Mouse (Mus musculus) embryonic fibroblast, embryonic 13.5 days (primary cell): ENCODE data around the gene Serpina10. TPM values are rescaled to one million over a fixed set of nuclear protein-coding genes. Genes with fewer than 3 reads are reported as not detected.
A peak's percentile ranks its signal among the peaks of the same experiment; 100 is the strongest.
"Not testable (repeated sequence)": the region's sequence is repeated elsewhere in the genome, so short reads cannot be mapped to it uniquely, and the experiment has no call there.

Experiments used
- H3K27ac ChIP-seq: 2 replicates; pipeline ENCODE4 v1.5.1; 2012; ENCODE audit warnings: low read length, control low read depth, inconsistent platforms; ENCODE audit not compliant: insufficient read depth
- H3K4me1 ChIP-seq: 2 replicates; pipeline ENCODE4 v1.6.1; 2011; ENCODE audit warnings: low read length; ENCODE audit not compliant: control insufficient read depth, insufficient read depth
- H3K4me3 ChIP-seq: 2 replicates; pipeline ENCODE4 v1.5.1; 2011; ENCODE audit warnings: mild to moderate bottlenecking, control low read depth, low read length; ENCODE audit not compliant: insufficient read depth
- CTCF ChIP-seq: IDR thresholded peaks from 2 replicates; pipeline ENCODE4 v1.5.1; 2011; ENCODE audit warnings: mild to moderate bottlenecking, control low read depth, low read length, moderate library complexity, borderline replicate concordance; ENCODE audit not compliant: insufficient read depth
- POLR2A ChIP-seq: IDR thresholded peaks from 2 replicates; pipeline ENCODE4 v1.6.1; 2011; ENCODE audit warnings: low read depth, mild to moderate bottlenecking, control low read depth, low read length, moderate library complexity
- polyA plus RNA-seq: library from polyadenylated mRNA; stranded (reverse); fragments of >200 nt; gene quantifications from 2 replicates; pipeline ENCODE4 v1.2.4, GENCODE M21; 2011; ENCODE audit warnings: low read depth; ENCODE audit not compliant: missing spikeins, insufficient read length

The Serpina10 gene
- not detected in 2 replicates for polyA plus RNA-seq

DNA sequence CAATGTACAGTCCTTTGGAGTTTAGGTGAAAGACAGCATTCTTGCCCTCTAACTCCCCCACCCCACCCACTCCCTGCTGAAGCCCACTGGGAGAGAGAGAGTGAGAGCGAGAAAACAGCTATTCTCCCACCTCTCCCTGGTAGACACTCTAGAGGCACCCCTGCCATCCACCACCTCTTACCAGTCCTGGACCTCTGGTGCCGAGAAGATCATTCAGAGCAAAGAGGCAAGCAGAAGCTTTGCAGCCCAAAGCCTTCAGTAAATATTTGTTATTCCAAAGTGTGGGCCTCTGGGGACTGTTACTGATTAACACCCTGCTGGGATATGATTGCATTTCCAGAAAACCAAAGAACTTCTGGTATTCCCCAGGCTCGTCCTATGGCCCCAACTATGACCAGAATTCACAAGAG is at the start of gene Serpina10:
Serpina10 (minus strand) TSS at position 242 of the 410 bp plus-strand sequence.
- Histone ChIP-seq H3K4me1 (no peaks in the 10 kb centered on the region), H3K4me3 (no peak within 1 kb of the TSS), H3K27ac (no peak within 1 kb of the TSS)
- TF ChIP-seq CTCF = no peak
- no peak for TF ChIP-seq POLR2A

DNA sequence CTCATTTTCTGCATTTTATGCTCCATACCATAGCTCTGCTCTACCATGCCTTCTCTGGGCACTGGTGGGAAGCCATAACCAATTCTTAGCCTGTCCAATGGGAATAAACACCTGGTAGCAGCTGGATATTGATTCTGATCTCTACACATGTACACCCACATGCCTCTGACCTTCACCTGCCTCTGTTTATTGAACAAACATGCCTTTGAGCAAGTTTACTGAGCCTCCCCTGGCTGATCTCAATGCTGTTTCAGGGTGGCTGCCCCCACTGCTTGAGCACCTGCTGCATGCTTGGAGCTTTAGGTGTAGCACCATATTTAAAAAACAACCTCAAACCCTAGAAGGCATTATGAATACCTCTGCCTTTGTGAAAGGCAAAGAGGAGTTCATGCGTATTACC is 48.6 kb upstream of the Serpina10 start:
- not testable (repeated sequence) for H3K27ac ChIP-seq, H3K4me3 ChIP-seq

DNA sequence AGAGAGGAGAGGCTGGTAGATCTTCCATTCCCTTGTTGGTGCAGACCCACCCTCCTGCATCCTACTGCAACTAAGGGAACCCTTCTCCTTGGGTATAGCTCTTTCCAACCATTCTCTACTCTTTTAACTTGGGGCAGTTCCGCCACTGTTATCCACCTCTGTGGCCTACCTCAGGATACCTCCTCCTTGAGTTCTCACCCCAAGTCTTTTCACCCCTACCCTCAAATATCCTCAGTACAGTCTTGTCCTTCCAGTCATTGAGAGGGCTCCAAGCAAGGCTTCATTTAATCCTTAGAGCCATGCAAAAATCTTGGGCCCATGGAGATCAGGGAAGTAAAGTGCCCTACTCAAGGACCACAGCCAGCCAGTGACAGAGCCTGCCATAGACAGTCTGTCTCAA is 44.8 kb upstream of the Serpina10 start, which contains the start of gene Serpina16:
Serpina16 (minus strand) TSS at position 101 of the 400 bp plus-strand sequence.
- H3K4me1 ChIP-seq = no peaks in the 10 kb centered on the region
- no peak within 1 kb of the TSS for H3K27ac ChIP-seq
- TF ChIP-seq CTCF (no peak), POLR2A (no peak)
- H3K4me3 ChIP-seq = no peak within 1 kb of the TSS

More for the DNA sequence above, 48.6 kb upstream of the Serpina10 start:
- H3K4me1 ChIP-seq = not testable (repeated sequence)

DNA sequence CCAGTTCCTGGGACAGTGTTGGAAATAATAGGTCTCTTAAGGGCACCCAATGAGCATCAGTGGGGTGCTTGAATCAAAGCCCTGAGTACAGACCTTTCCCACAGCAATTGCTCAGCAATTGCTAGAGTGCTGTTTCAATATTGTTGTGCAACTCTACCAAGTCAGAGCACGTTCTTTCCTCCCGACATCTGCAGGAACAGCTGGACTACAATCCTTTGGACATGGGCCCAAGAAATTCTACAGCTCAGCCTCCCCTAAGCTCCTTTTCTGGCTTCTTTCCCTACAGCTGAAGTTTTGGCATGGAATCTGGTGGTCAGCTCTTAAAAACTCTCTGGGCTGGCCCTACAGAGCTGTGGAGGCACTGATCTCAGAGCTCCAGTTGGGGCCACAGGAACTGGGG is 41.9 kb upstream of the Serpina10 start:
- H3K4me3 ChIP-seq = no peak overlapping the region
- H3K27ac ChIP-seq = peak overlapping the region; percentile 27; the same call in 1 of the 2 replicates
- TF ChIP-seq CTCF = no peak
- TF ChIP-seq POLR2A = no peak
- no peaks in the 10 kb centered on the region for H3K4me1 ChIP-seq

DNA sequence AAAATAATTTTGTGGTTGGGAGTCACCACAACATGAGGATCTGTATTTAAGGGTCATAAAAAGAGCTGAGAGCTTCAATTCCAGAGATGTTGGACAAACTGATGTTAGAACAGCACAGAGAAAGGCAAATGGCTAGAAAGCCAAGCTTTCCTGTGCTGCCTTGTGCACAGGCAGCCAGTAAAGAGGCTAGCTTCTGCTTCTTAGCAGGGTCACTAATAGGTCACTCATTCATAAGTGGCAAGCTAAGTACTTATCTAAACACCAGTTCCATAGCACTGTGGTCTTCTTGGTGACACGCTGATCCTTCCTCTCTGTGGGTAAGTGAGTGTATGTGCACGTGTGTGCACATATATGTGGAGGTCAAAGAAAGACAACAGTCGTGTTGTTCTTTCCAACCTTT is 40.2 kb upstream of the Serpina10 start:
- TF ChIP-seq CTCF (no peak), POLR2A (no peak)
- Histone ChIP-seq H3K27ac (no peak overlapping the region), H3K4me3 (no peak overlapping the region), H3K4me1 (no peaks in the 10 kb centered on the region)

DNA sequence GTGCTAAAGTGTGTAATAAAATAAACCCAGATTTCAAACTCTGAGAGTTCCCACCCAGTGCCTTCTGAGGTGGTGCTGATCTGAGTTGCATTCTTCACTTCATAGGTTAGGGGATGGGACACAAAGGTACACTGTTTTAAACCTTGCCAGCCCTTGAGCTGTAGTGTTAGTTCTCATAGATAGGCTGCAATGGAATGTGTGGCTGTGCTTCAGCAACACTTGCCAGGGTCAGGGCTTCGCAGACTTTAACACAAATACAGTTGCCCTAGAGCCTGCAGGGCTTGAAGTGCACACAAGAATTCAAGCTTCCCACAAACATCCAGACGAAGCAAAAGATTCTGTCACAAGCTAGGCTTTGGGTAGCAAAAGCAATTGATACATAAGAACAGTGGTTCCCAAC is 39.7 kb upstream of the Serpina10 start:
- no peak for TF ChIP-seq CTCF
- Histone ChIP-seq H3K27ac (no peak overlapping the region), H3K4me3 (no peak overlapping the region), H3K4me1 (no peaks in the 10 kb centered on the region)

DNA sequence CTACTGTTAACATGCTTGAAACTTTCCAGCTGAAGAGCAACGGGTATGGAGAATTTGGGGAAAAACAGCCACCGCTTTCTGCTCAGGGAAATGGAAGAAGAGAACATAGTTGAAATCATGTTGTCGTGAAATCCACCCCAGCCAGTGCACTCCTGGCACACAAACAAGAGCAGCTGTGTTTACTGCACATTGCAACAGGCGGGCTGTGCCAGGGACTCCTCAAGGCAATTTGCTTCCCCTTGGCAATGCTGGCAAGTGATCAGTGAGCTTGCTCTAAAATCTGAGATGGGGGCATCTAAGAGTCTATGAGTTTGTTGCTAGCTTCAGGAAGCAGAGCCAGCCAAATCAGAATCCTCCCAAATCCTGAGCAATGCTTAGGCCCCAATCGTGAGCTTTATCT is 39.1 kb upstream of the Serpina10 start:
- no peak overlapping the region for H3K27ac ChIP-seq

DNA sequence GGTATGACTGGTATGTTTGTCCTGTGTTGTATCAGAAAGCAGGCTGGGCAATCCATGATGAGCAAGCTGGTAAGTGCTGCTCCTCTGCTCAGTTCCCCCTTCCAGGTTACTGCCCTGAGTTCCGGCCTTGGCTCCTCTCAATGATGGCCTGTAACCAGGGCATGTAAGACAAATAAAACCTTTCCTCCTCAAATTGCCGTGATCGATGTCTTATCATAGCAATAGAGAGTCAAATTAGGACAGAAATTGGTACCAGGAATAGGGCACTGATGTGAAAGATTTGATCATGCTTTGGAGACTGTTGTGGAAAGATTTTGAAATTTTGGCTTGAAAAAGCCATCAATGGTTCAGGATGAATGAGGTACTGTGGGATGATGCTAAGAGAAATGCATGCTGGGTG is 34.0 kb upstream of the Serpina10 start:
- Histone ChIP-seq H3K4me1 (no peaks in the 10 kb centered on the region), H3K27ac (no peak overlapping the region), H3K4me3 (no peak overlapping the region)
- TF ChIP-seq POLR2A (no peak), CTCF (no peak)

More for the DNA sequence above, 39.1 kb upstream of the Serpina10 start:
- Histone ChIP-seq H3K4me1 (no peaks in the 10 kb centered on the region), H3K4me3 (no peak overlapping the region)
- TF ChIP-seq CTCF (no peak), POLR2A (no peak)

DNA sequence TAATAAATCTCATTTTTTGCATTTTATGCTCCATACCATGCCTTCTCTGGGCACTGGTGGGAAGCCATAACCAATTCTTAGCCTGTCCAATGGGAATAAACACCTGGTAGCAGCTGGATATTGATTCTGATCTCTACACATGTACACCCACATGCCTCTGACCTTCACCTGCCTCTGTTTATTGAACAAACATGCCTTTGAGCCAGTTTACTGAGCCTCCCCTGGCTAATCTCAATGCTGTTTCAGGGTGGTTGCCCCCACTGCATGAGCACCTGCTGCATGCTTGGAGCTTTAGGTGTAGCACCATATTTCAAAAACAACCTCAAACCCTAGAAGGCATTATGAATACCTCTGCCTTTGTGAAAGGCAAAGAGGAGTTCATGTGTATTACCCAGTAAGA is 30.8 kb upstream of the Serpina10 start:
- not testable (repeated sequence) for H3K27ac ChIP-seq, H3K4me1 ChIP-seq, H3K4me3 ChIP-seq

DNA sequence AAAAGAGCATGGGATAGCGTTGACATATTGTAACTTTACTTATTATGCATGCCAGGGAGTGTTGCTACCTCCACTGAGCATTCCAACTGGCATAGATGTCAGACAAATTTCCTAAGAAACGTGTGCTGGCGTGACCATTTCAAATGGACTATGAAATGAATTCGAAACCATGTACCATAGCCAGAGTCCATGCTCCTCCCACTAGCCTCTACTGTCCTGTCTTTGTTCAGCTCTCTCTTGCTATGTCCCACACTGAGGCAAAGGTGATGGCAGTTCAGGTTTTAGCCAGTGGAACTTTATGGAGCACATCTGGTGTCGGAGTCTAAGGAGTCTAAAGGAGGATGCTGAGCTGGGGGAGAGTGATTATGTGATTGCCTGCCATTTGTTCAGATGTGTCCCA is 28.8 kb upstream of the Serpina10 start:
- TF ChIP-seq CTCF = no peak
- TF ChIP-seq POLR2A = no peak
- Histone ChIP-seq H3K27ac (no peak overlapping the region), H3K4me3 (no peak overlapping the region), H3K4me1 (no peaks in the 10 kb centered on the region)

DNA sequence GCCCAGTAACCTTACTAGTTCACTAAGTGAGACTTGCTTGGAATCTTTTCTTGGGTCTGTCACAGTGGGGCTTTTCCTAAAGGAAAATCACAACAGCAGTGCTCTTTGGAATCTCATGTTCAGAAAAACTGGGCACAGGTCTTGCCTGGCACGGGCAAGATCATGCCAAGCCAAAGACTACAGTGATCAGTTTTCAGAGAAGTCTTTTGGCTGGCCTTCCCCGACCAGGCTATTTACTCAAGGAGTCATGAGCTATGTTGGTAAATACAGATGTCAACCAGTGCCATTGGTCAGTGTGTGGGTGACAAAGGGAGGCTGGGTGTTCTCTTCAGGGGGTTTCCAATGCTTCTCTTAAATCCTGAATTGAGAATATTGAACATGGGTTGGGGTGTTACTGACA is 27.9 kb upstream of the Serpina10 start:
- H3K4me3 ChIP-seq = no peak overlapping the region
- TF ChIP-seq POLR2A = no peak
- TF ChIP-seq CTCF = no peak

More for the DNA sequence above, 27.9 kb upstream of the Serpina10 start:
- no peak overlapping the region for H3K27ac ChIP-seq
- no peaks in the 10 kb centered on the region for H3K4me1 ChIP-seq
